Mouse (Mus musculus) splenic B cell, adult 2 months (primary cell): ENCODE data around the gene Ppp1r21.

Experiments
- DNase-seq: peaks from one replicate; pipeline ENCODE4 v3.0.0-alpha.2; 2011; ENCODE audit warnings: low read depth, low spot score
- H3K27me3 ChIP-seq: 2 replicates; pipeline ENCODE4 v1.6.1; 2012; ENCODE audit warnings: mild to moderate bottlenecking, low read length, moderate library complexity, mixed read lengths; ENCODE audit not compliant: control insufficient read depth, poor library complexity, insufficient read depth, severe bottlenecking
- H3K36me3 ChIP-seq: 2 replicates; pipeline ENCODE4 v1.6.1; 2012; ENCODE audit warnings: mild to moderate bottlenecking, low read length, moderate library complexity, mixed read lengths; ENCODE audit not compliant: control insufficient read depth, poor library complexity, insufficient read depth, severe bottlenecking

Ppp1r21 gene

GRCm38 (mm10) chr17:88626347-88626811, 96.5 kb downstream of the Ppp1r21 start:
- no peaks in the 10 kb centered on the region for H3K27me3 ChIP-seq
- no peaks in the 10 kb centered on the region for H3K36me3 ChIP-seq
- DNase-seq: no peak

- no peak for DNase-seq
- Histone ChIP-seq H3K36me3 (no peaks in the 10 kb centered on the region), H3K27me3 (no peaks in the 10 kb centered on the region)
Measured at GRCm38 (mm10) chr17:88627150-88627549, 97.2 kb downstream of the Ppp1r21 start.

- no peaks in the 10 kb centered on the region for H3K36me3 ChIP-seq
- DNase-seq: no peak
Measured at GRCm38 (mm10) chr17:88628676-88629380, 98.9 kb downstream of the Ppp1r21 start.

GRCm38 (mm10) chr17:88629381-88629759, 99.5 kb downstream of the Ppp1r21 start:
- DNase-seq: no peak
- H3K36me3 ChIP-seq: no peaks in the 10 kb centered on the region
- H3K27me3 ChIP-seq: no peaks in the 10 kb centered on the region

More at GRCm38 (mm10) chr17:88628676-88629380, 98.9 kb downstream of the Ppp1r21 start:
- no peaks in the 10 kb centered on the region for H3K27me3 ChIP-seq

- no peak for DNase-seq
- Histone ChIP-seq H3K27me3 (no peaks in the 10 kb centered on the region), H3K36me3 (no peaks in the 10 kb centered on the region)
Measured at GRCm38 (mm10) chr17:88629931-88630553, 100.1 kb downstream of the Ppp1r21 start.

- H3K36me3 ChIP-seq: no peaks in the 10 kb centered on the region
- no peaks in the 10 kb centered on the region for H3K27me3 ChIP-seq
- no peak for DNase-seq
Measured at GRCm38 (mm10) chr17:88630554-88630948, 100.6 kb downstream of the Ppp1r21 start.

- DNase-seq: no peak
- Histone ChIP-seq H3K27me3 (no peaks in the 10 kb centered on the region), H3K36me3 (no peaks in the 10 kb centered on the region)
Measured at GRCm38 (mm10) chr17:88632631-88633030, 102.7 kb downstream of the Ppp1r21 start.

- DNase-seq: no peak
- H3K36me3 ChIP-seq: no peaks in the 10 kb centered on the region
- no peaks in the 10 kb centered on the region for H3K27me3 ChIP-seq
Measured at GRCm38 (mm10) chr17:88636076-88636475, 106.2 kb downstream of the Ppp1r21 start.

GRCm38 (mm10) chr17:88636587-88636986, 106.7 kb downstream of the Ppp1r21 start:
- Histone ChIP-seq H3K36me3 (no peaks in the 10 kb centered on the region), H3K27me3 (no peaks in the 10 kb centered on the region)
- DNase-seq: no peak
